In genomic region chr12:68758263-68759020, GRCm38 (mm10) we compare ENCODE assay signal across 27 mouse cellular contexts.
"Had no signal": no experiment of that assay in that cellular context is flagged by ENCODE, and none has a peak within 500 bp of the region (broad histone marks: within the 10 kb centered on the region; RNA-seq: fewer than 3 reads in every experiment).

No protein-coding gene starts in this region.

- H3K36me3 ChIP-seq: kidney, embryonic 15.5 days; limb, embryonic 10.5 days; limb, embryonic 13.5 days; liver, embryonic 12.5 days; liver, embryonic 15.5 days; lung, embryonic 15.5 days; midbrain, embryonic 10.5 days; midbrain, embryonic 13.5 days; neural tube, embryonic 13.5 days; stomach, embryonic 15.5 days had no signal

- ATAC-seq: liver, embryonic 12.5 days; midbrain, embryonic 13.5 days; midbrain, embryonic 16.5 days had no signal

- H3K9ac ChIP-seq: kidney, embryonic 15.5 days; limb, embryonic 13.5 days; liver, embryonic 12.5 days; liver, embryonic 15.5 days; lung, embryonic 15.5 days; midbrain, embryonic 13.5 days; neural tube, embryonic 13.5 days; stomach, embryonic 15.5 days had no signal

- H3K27me3 ChIP-seq: kidney, embryonic 15.5 days; limb, embryonic 13.5 days; liver, embryonic 12.5 days; liver, embryonic 15.5 days; lung, embryonic 15.5 days; megakaryocyte, embryonic 14.5 days; midbrain, embryonic 13.5 days; neural tube, embryonic 13.5 days; stomach, embryonic 15.5 days had no signal

- H3K9me3 ChIP-seq: kidney, embryonic 15.5 days; limb, embryonic 10.5 days; limb, embryonic 13.5 days; liver, embryonic 12.5 days; liver, embryonic 15.5 days; lung, embryonic 15.5 days; midbrain, embryonic 10.5 days; midbrain, embryonic 13.5 days; neural tube, embryonic 13.5 days; stomach, embryonic 15.5 days had no signal

- H3K27ac ChIP-seq: kidney, embryonic 15.5 days; layer of hippocampus, adult 2 months; limb, embryonic 10.5 days; limb, embryonic 13.5 days; liver, embryonic 12.5 days; liver, embryonic 15.5 days; lung, embryonic 15.5 days; midbrain, embryonic 10.5 days; midbrain, embryonic 13.5 days; neural tube, embryonic 13.5 days; stomach, embryonic 15.5 days had no signal

- H3K4me1 ChIP-seq: kidney, embryonic 15.5 days; limb, embryonic 10.5 days; limb, embryonic 13.5 days; liver, embryonic 12.5 days; liver, embryonic 15.5 days; lung, embryonic 15.5 days; megakaryocyte, embryonic 14.5 days; midbrain, embryonic 10.5 days; midbrain, embryonic 13.5 days; neural tube, embryonic 13.5 days; stomach, embryonic 15.5 days had no signal

- DNase-seq: kidney, adult 8-10 months; kidney, postnatal 10 days; kidney, postnatal 4 days; liver; lung, adult 18-20 months; lung, postnatal 10 days; lung, postnatal 36 days; right cerebral cortex, adult 18-20 months; right cerebral cortex, postnatal 14 days; right cerebral cortex, postnatal 4 days; spleen, adult 18-20 months; thymus, adult 18-20 months; thymus, postnatal 36 days had no signal

- H3K4me2 ChIP-seq: kidney, embryonic 15.5 days; limb, embryonic 13.5 days; liver, embryonic 12.5 days; liver, embryonic 15.5 days; lung, embryonic 15.5 days; midbrain, embryonic 13.5 days; neural tube, embryonic 13.5 days; stomach, embryonic 15.5 days had no signal

- H3K4me3 ChIP-seq: kidney, embryonic 15.5 days; layer of hippocampus, adult 2 months; limb, embryonic 10.5 days; limb, embryonic 13.5 days; liver, embryonic 12.5 days; liver, embryonic 15.5 days; lung, embryonic 15.5 days; megakaryocyte, embryonic 14.5 days; midbrain, embryonic 10.5 days; midbrain, embryonic 13.5 days; myocyte; neural tube, embryonic 13.5 days; stomach, embryonic 15.5 days had no signal
